Mouse (Mus musculus): Measurements from ENCODE around the gene Ankrd11.

GRCm38 (mm10) chr8:122938170-122938569 lies 103.9 kb downstream of the Ankrd11 start:
- no peak for TF ChIP-seq CTCF (IDR thresholded peaks at IDR 0.05; ENCODE audit: low read depth)
- TF ChIP-seq EP300 (IDR thresholded peaks at IDR 0.05; ENCODE audit: low read depth), result no peak

Data from heart, postnatal 0 days (tissue).